In genomic region chr8:45507634-45508321, GRCm38 (mm10) we compare ENCODE assay signal across 8 mouse cellular contexts. TPM values are rescaled to one million over a fixed set of nuclear protein-coding genes. Genes with fewer than 3 reads are reported as not detected.
DNase-seq lines count a peak whose midpoint lies in the region; ATAC-seq and TF ChIP-seq lines count a peak whose summit lies in the region.

Sorbs2 (plus strand) TSS chr8:45507788.

- H3K27ac ChIP-seq in forebrain, embryonic 16.5 days (ENCODE audit: low read length) = peak within 1 kb of the TSS; percentile 91

- ATAC-seq in forebrain, embryonic 16.5 days = peak; percentile 95
- ATAC-seq in monocyte, adult 5-6 weeks (replicated peaks; ENCODE audit: insufficient number of reproducible peaks, low FRiP score, low TSS enrichment, poor library complexity, severe bottlenecking) = no peak

- peak; percentile 24 for DNase-seq in adrenal gland, adult 2 months
- DNase-seq in brain, embryonic 14.5 days (ENCODE audit: low read depth) = peak; percentile 92
- DNase-seq in heart, postnatal 14 days = no peak
- DNase-seq in left cerebral cortex, postnatal 14 days (ENCODE audit: low spot score in 2 of 2) = peak; percentile 51 to 53
- peak; percentile 72 for DNase-seq in retina, embryonic 14.5 days (ENCODE audit: low spot score)
- no peak for DNase-seq in kidney, postnatal 10 days

- peak within 1 kb of the TSS; percentile 75 for H3K9ac ChIP-seq in forebrain, embryonic 16.5 days (replicated peaks; ENCODE audit: low read depth, low read length)

- H3K9me3 ChIP-seq in forebrain, embryonic 16.5 days (ENCODE audit: control insufficient read depth, low read length) = no peaks in the 10 kb centered on the region; the same call in 1 of the 2 replicates

- H3K4me2 ChIP-seq in forebrain, embryonic 16.5 days (ENCODE audit: low read length) = peak within 1 kb of the TSS; percentile 61

- H3K27me3 ChIP-seq in forebrain, embryonic 16.5 days (replicated peaks; ENCODE audit: control insufficient read depth, insufficient read depth, low read length) = no peaks in the 10 kb centered on the region

- TF ChIP-seq POLR2A in brain, embryonic 14.5 days (IDR thresholded peaks at IDR 0.05; ENCODE audit: borderline replicate concordance, extremely low read depth, insufficient read depth, insufficient read length, poor library complexity, severe bottlenecking) = peak; percentile 50; the same call in 1 of the 2 replicates

- no peaks in the 10 kb centered on the region for H3K36me3 ChIP-seq in forebrain, embryonic 16.5 days (ENCODE audit: control insufficient read depth, insufficient read depth)

- H3K4me1 ChIP-seq in forebrain, embryonic 16.5 days (replicated peaks; ENCODE audit: control insufficient read depth, insufficient read depth, low read length) = peaks cover 12% of the 10 kb centered on the region

- 1% methylated on average over 16 of the region's 16 CpGs for WGBS in forebrain, embryonic 16.5 days

- H3K4me3 ChIP-seq in forebrain, embryonic 16.5 days (replicated peaks; ENCODE audit: low read length) = peak within 1 kb of the TSS; percentile 52

- intact Hi-C loops in heart, postnatal 14 days (cut with DNase I) = no loop called here
- intact Hi-C loops in left cerebral cortex, postnatal 14 days (cut with DNase I) = no loop called here

- TF ChIP-seq CTCF in brain, embryonic 14.5 days (IDR thresholded peaks at IDR 0.05; ENCODE audit: borderline replicate concordance, extremely low read depth, insufficient read depth, insufficient read length) = no peak

RNA-seq across cellular contexts. Expression of gene Sorbs2, which starts in this region (rescaled TPM):
- total RNA-seq in adrenal gland, adult 2 months (2021) = 100 to 1,000 TPM; 131 to 138 TPM
- polyA plus RNA-seq in adrenal gland, adult 2 months (2012; rRNA removed) = 61.1 and 73.9 TPM in 2 replicates
- 78.0 and 81.7 TPM in 2 replicates for polyA plus RNA-seq in brain, embryonic 14.5 days (2012; rRNA removed)
- polyA plus RNA-seq in forebrain, embryonic 16.5 days (2015; fragmentation: Nextera tagmentation; extraction: Ambion mirVana) = 79.8 and 92.6 TPM in 2 replicates
- total RNA-seq in heart, postnatal 14 days (2021) = 100 to 1,000 TPM; 476 to 536 TPM
- total RNA-seq in left cerebral cortex, postnatal 14 days (2021) = 100 to 1,000 TPM; 258 to 338 TPM
- total RNA-seq in monocyte, adult 5-6 weeks (2017) = not detected in 3 replicates

Comparison
In these comparisons a context has a peak if more than half of its experiments do, and no peak if none do; other contexts are left out.
1. RNA of gene Sorbs2 (total RNA-seq): 476 to 536 TPM in heart, postnatal 14 days, 258 to 338 TPM in left cerebral cortex, postnatal 14 days and 131 to 138 TPM in adrenal gland, adult 2 months; not detected in monocyte, adult 5-6 weeks; every median in the first group is over 100 times any median in the second.
2. DNase-seq: peak in adrenal gland, adult 2 months (single experiment), brain, embryonic 14.5 days (single experiment), left cerebral cortex, postnatal 14 days (2 of 2) and retina, embryonic 14.5 days (single experiment); none in heart, postnatal 14 days (0 of 2) and kidney, postnatal 10 days (single experiment).